Mouse (Mus musculus): Measurements from ENCODE around the gene Pde11a.

DNA sequence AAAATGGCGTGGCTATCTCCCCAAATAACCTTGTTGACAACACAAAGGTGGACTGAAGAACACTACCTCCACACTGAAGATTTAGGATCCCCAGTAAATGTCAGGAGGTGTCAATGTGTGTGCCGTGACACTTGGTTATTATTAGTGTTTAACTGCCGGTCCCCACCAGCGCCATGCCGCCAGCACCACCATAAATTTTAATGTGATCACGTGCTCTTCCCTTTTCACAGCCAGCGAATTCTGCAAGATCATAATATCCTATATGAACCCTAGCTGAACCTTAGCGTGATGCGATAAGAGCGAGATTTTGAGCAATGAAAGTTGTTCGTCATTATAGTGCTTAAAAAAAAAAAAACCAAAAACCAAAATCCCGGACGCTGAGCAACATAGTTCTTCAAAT lies 269.3 kb downstream of the Pde11a start:
- TF ChIP-seq CTCF (IDR thresholded peaks at IDR 0.05; ENCODE audit: insufficient read depth, low read length) (no peak), POLR2A (IDR thresholded peaks at IDR 0.05; ENCODE audit: borderline replicate concordance, extremely low read depth, low read depth, low read length) (no peak)
